ENCODE assay signal across 8 mouse cellular contexts in the genomic region with DNA sequence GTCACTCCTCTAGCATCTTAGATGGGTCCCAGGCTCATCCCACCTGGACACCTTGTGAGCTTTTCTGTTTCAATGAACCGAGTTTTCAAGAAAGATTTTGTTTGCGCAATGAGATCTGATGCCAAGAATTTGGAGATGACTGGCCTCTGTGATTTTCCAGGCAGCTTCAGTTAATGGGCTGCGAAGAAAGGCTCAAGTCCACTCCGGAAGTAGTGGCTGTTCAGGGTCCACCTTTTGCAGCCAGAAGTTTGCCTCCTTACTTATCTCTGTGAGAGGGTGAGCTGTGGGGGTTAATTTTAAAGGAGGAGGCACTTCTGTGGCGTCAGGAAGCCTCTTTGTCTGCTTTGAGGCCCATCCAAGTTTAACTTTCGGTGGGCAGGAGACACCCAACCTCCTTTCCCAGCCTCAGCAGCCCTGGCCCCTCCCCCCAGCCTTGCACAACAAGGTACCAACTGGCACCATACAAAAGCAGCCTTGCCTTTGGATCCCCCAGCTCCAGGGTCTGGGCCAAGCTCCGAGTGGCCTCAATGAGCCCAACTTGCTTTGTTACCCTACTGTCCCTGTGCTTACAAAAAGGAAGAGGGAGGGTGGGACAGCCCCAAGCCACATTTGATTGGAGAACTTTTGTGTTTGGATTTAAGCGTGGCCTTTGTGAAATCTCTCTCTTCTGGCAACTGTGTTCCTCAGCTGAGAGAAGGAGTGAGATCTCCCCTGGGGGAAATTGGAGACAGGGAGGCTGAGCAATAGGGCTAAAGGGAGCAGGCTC.
DNase-seq lines count a peak whose midpoint lies in the region; ATAC-seq and TF ChIP-seq lines count a peak whose summit lies in the region.

No protein-coding gene starts in this region.

- ATAC-seq in forebrain, embryonic 12.5 days (ENCODE audit: low FRiP score): no peak
- ATAC-seq in forebrain, embryonic 11.5 days (replicated peaks; ENCODE audit: low FRiP score): no peak
- ATAC-seq in lung, embryonic 16.5 days (ENCODE audit: low read depth): peak; percentile 59
- no peak for ATAC-seq in megakaryocyte-erythroid progenitor cell, adult 5-6 weeks (replicated peaks; ENCODE audit: low FRiP score, low TSS enrichment, poor library complexity, severe bottlenecking)
- no peak for ATAC-seq in monocyte, adult 5-6 weeks (replicated peaks; ENCODE audit: insufficient number of reproducible peaks, low FRiP score, low TSS enrichment, poor library complexity, severe bottlenecking)

- intact Hi-C loops in heart, postnatal 10 days (cut with DNase I): no loop called here

- no peak overlapping the region for H3K4me2 ChIP-seq in forebrain, embryonic 12.5 days
- H3K4me2 ChIP-seq in forebrain, embryonic 11.5 days (ENCODE audit: low read depth, low read length, severe bottlenecking): no peak overlapping the region
- no peak overlapping the region for H3K4me2 ChIP-seq in lung, embryonic 16.5 days (ENCODE audit: low read depth, low read length)

- no peak overlapping the region for H3K9ac ChIP-seq in forebrain, embryonic 12.5 days
- H3K9ac ChIP-seq in forebrain, embryonic 11.5 days (ENCODE audit: low read length): no peak overlapping the region
- no peak overlapping the region for H3K9ac ChIP-seq in lung, embryonic 16.5 days (ENCODE audit: low read length)

- no peak for TF ChIP-seq POLR2A in brain, embryonic 14.5 days (IDR thresholded peaks at IDR 0.05; ENCODE audit: borderline replicate concordance, extremely low read depth, insufficient read depth, insufficient read length, poor library complexity, severe bottlenecking)

- peaks cover 15% of the 10 kb centered on the region for H3K4me1 ChIP-seq in forebrain, embryonic 12.5 days
- peaks cover 4% of the 10 kb centered on the region for H3K4me1 ChIP-seq in forebrain, embryonic 11.5 days (replicated peaks; ENCODE audit: control insufficient read depth, insufficient read depth, low read length)
- peaks cover 10% of the 10 kb centered on the region for H3K4me1 ChIP-seq in lung, embryonic 16.5 days (replicated peaks; ENCODE audit: control insufficient read depth, insufficient read depth, low read length)

- H3K9me3 ChIP-seq in forebrain, embryonic 12.5 days: no peaks in the 10 kb centered on the region
- H3K9me3 ChIP-seq in forebrain, embryonic 11.5 days (ENCODE audit: control insufficient read depth, low read length): no peaks in the 10 kb centered on the region
- no peaks in the 10 kb centered on the region for H3K9me3 ChIP-seq in lung, embryonic 16.5 days (ENCODE audit: control insufficient read depth, low read length)

- 46% methylated on average over 8 of the region's 8 CpGs for WGBS in forebrain, embryonic 12.5 days
- 49% methylated on average over 8 of the region's 8 CpGs for WGBS in forebrain, embryonic 11.5 days
- WGBS in lung, embryonic 16.5 days: 24% methylated on average over 8 of the region's 8 CpGs

- no peaks in the 10 kb centered on the region; the same call in 1 of the 2 replicates for H3K27me3 ChIP-seq in forebrain, embryonic 12.5 days
- no peaks in the 10 kb centered on the region for H3K27me3 ChIP-seq in forebrain, embryonic 11.5 days (ENCODE audit: control insufficient read depth, insufficient read depth, low read length)
- H3K27me3 ChIP-seq in lung, embryonic 16.5 days (ENCODE audit: control insufficient read depth, insufficient read depth, low read depth, low read length): no peaks in the 10 kb centered on the region

- H3K36me3 ChIP-seq in forebrain, embryonic 12.5 days (replicated peaks): no peaks in the 10 kb centered on the region
- no peaks in the 10 kb centered on the region for H3K36me3 ChIP-seq in forebrain, embryonic 11.5 days (ENCODE audit: control insufficient read depth, insufficient read depth, low read length)
- no peaks in the 10 kb centered on the region for H3K36me3 ChIP-seq in lung, embryonic 16.5 days (ENCODE audit: control insufficient read depth, insufficient read depth, low read length)

- 0 out of 2 replicates have a peak overlapping the region, but pooled peaks have one; percentile 25 for H3K27ac ChIP-seq in forebrain, embryonic 12.5 days
- H3K27ac ChIP-seq in forebrain, embryonic 11.5 days (ENCODE audit: low read depth, low read length): no peak overlapping the region
- H3K27ac ChIP-seq in lung, embryonic 16.5 days (ENCODE audit: low read length): no peak overlapping the region

- TF ChIP-seq CTCF in brain, embryonic 14.5 days (IDR thresholded peaks at IDR 0.05; ENCODE audit: borderline replicate concordance, extremely low read depth, insufficient read depth, insufficient read length): no peak

- no peak overlapping the region for H3K4me3 ChIP-seq in forebrain, embryonic 12.5 days (replicated peaks)
- H3K4me3 ChIP-seq in forebrain, embryonic 11.5 days (ENCODE audit: low read depth, low read length): no peak overlapping the region
- no peak overlapping the region for H3K4me3 ChIP-seq in lung, embryonic 16.5 days (ENCODE audit: low read length)

- DNase-seq in forebrain, embryonic 11.5 days (ENCODE audit: low spot score): no peak
- peak; percentile 77 for DNase-seq in brain, embryonic 14.5 days (ENCODE audit: low read depth)
- peak; percentile 21 to 32 for DNase-seq in heart, postnatal 10 days
- DNase-seq in cerebellum, adult 11 months: no peak

Comparison
In these comparisons a context has a peak if more than half of its experiments do, and no peak if none do; other contexts are left out.
1. DNase-seq: peak in brain, embryonic 14.5 days (single experiment) and heart, postnatal 10 days (2 of 2); none in forebrain, embryonic 11.5 days (single experiment) and cerebellum, adult 11 months (single experiment).